Mouse (Mus musculus) liver, postnatal 0 days (tissue): ENCODE results near the gene Cpm. TPM values are rescaled to one million over a fixed set of nuclear protein-coding genes. Genes with fewer than 3 reads are reported as not detected.

Experiments
- ATAC-seq: fragments of 200-750 bp; cut with Nextera tagmentation; 2 replicates; pipeline ENCODE4 v1.8.0; 2017; ENCODE audit warnings: mild to moderate bottlenecking, moderate library complexity
- DNase-seq: peaks from one replicate; pipeline ENCODE4 v3.0.0-alpha.2; 2016
- H3K27ac ChIP-seq: fragments of 300-500 bp; sonication (generic); 2 replicates; pipeline ENCODE4 v1.5.1; 2014; ENCODE audit warnings: antibody characterized with exemption, moderate library complexity, mild to moderate bottlenecking, low read depth
- H3K27me3 ChIP-seq: fragments of 300-500 bp; sonication (generic); 2 replicates; pipeline ENCODE4 v1.6.1; 2014; ENCODE audit warnings: low read length, control low read depth, mixed read lengths; ENCODE audit not compliant: insufficient read depth
- H3K36me3 ChIP-seq: fragments of 300-500 bp; sonication (generic); replicated peaks from 2 replicates; pipeline ENCODE4 v1.6.1; 2014; ENCODE audit warnings: mild to moderate bottlenecking, control low read depth, low read length, moderate library complexity, mixed read lengths; ENCODE audit not compliant: insufficient read depth
- H3K4me1 ChIP-seq: fragments of 300-500 bp; sonication (generic); 2 replicates; pipeline ENCODE4 v1.6.1; 2014; ENCODE audit warnings: antibody characterized with exemption, mild to moderate bottlenecking, control low read depth; ENCODE audit not compliant: insufficient read depth
- H3K4me2 ChIP-seq: fragments of 300-500 bp; sonication (generic); 2 replicates; pipeline ENCODE4 v1.6.1; 2014; ENCODE audit warnings: low read depth, mild to moderate bottlenecking, low read length, moderate library complexity, mixed read lengths
- H3K4me3 ChIP-seq: fragments of 300-500 bp; sonication (generic); 2 replicates; pipeline ENCODE4 v1.5.1; 2014; ENCODE audit warnings: low read depth, low read length
- H3K9ac ChIP-seq: fragments of 300-500 bp; sonication (generic); replicated peaks from 2 replicates; pipeline ENCODE4 v1.6.1; 2014; ENCODE audit warnings: mild to moderate bottlenecking, moderate library complexity
- H3K9me3 ChIP-seq: fragments of 300-500 bp; sonication (generic); 2 replicates; pipeline ENCODE4 v1.6.1; 2016; ENCODE audit warnings: mild to moderate bottlenecking, control low read depth, low read length, mixed read lengths
- CTCF ChIP-seq: sonication (generic); IDR thresholded peaks from 2 replicates; pipeline ENCODE4 v1.5.1; 2016; ENCODE audit warnings: antibody characterized with exemption, low read depth
- EP300 ChIP-seq: IDR thresholded peaks from 2 replicates; pipeline ENCODE4 v1.6.1; 2016; ENCODE audit warnings: antibody characterized with exemption, low read depth, mild to moderate bottlenecking
- WGBS: fragments of 180-500 bp; shearing (Covaris S2); extraction: QIAGEN DNeasy Blood & Tissue Kit; methylation state at CpG from one replicate; pipeline ENCODE4 v1.1.7; 2014; ENCODE audit not compliant: insufficient replicate concordance; 5-methylcytosine and 5-hydroxymethylcytosine counted together
- polyA plus RNA-seq: library from polyadenylated mRNA; unstranded; fragments of >200 nt; fragmentation: Nextera tagmentation; extraction: Ambion mirVana; gene quantifications from 2 replicates; pipeline ENCODE4 v1.2.1, GENCODE M21; 2015

Cpm gene
- polyA plus RNA-seq, 1 experiment from 2014 or later: 7.0 TPM

- H3K27me3 ChIP-seq: no peaks in the 10 kb centered on the region
- no peaks in the 10 kb centered on the region for H3K36me3 ChIP-seq
- ATAC-seq (no peak), DNase-seq (no peak)
- H3K4me3 ChIP-seq: no peak overlapping the region
- no peaks in the 10 kb centered on the region for H3K9me3 ChIP-seq
- H3K27ac ChIP-seq: no peak overlapping the region
- TF ChIP-seq EP300: no peak
- TF ChIP-seq CTCF: no peak
- WGBS: 62% methylated on average over 15 of the region's 15 CpGs
- H3K4me2 ChIP-seq: no peak overlapping the region
- H3K9ac ChIP-seq: no peak overlapping the region
- no peaks in the 10 kb centered on the region for H3K4me1 ChIP-seq
Observed at GRCm38 (mm10) chr10:117605283-117606243, 23.7 kb upstream of the Cpm start.

DNA sequence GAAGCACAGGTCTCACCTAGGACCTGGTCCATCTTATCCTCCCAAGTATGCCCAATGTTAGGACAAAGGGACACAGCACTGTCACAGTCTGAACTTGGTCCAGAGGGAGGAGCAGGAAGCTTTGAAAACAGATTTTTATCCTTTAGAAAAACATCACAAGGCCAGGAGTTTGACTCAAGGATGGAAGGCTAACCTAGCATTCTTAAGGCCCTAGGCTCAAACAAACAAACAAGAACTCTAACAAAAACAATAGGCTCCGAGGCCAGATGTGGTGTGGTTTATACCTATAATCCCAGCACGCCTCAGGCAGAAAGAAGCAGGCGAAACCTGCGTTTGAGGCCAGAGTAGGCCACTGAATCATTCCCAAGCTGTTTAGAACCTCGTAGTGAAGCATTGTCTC is 22.9 kb upstream of the Cpm start:
- Histone ChIP-seq H3K9me3 (no peaks in the 10 kb centered on the region), H3K4me2 (no peak overlapping the region), H3K36me3 (no peaks in the 10 kb centered on the region), H3K9ac (no peak overlapping the region), H3K4me1 (no peaks in the 10 kb centered on the region), H3K27me3 (no peaks in the 10 kb centered on the region), H3K27ac (no peak overlapping the region), H3K4me3 (no peak overlapping the region)
- ATAC-seq (no peak), DNase-seq (no peak)
- 79% methylated on average over 5 of the region's 5 CpGs for WGBS
- TF ChIP-seq CTCF (no peak), EP300 (no peak)

GRCm38 (mm10) chr10:117607051-117607803 is 22.1 kb upstream of the Cpm start:
- no peak overlapping the region for H3K9ac ChIP-seq
- WGBS: 81% methylated on average over 20 of the region's 20 CpGs
- no peak overlapping the region for H3K4me3 ChIP-seq
- DNase-seq (no peak), ATAC-seq (no peak)
- H3K9me3 ChIP-seq: no peaks in the 10 kb centered on the region
- H3K4me2 ChIP-seq: no peak overlapping the region
- H3K27ac ChIP-seq: no peak overlapping the region
- no peaks in the 10 kb centered on the region for H3K27me3 ChIP-seq
- H3K36me3 ChIP-seq: no peaks in the 10 kb centered on the region
- TF ChIP-seq CTCF (no peak), EP300 (no peak)
- no peaks in the 10 kb centered on the region for H3K4me1 ChIP-seq

- Histone ChIP-seq H3K4me3 (no peak overlapping the region), H3K4me1 (no peaks in the 10 kb centered on the region), H3K9ac (no peak overlapping the region), H3K4me2 (no peak overlapping the region), H3K27ac (no peak overlapping the region), H3K27me3 (no peaks in the 10 kb centered on the region), H3K36me3 (no peaks in the 10 kb centered on the region), H3K9me3 (no peaks in the 10 kb centered on the region)
- ATAC-seq (no peak), DNase-seq (no peak)
- WGBS: 86% methylated on average over 10 of the region's 10 CpGs
- no peak for TF ChIP-seq EP300
- no peak for TF ChIP-seq CTCF
Observed at GRCm38 (mm10) chr10:117607804-117608279, 21.5 kb upstream of the Cpm start.

GRCm38 (mm10) chr10:117608487-117608886 is 20.8 kb upstream of the Cpm start:
- H3K27me3 ChIP-seq: no peaks in the 10 kb centered on the region
- no peaks in the 10 kb centered on the region for H3K4me1 ChIP-seq
- no peaks in the 10 kb centered on the region for H3K9me3 ChIP-seq
- H3K4me3 ChIP-seq: no peak overlapping the region
- no peak for ATAC-seq
- H3K36me3 ChIP-seq: no peaks in the 10 kb centered on the region
- no peak overlapping the region for H3K9ac ChIP-seq
- TF ChIP-seq CTCF: no peak
- no peak for TF ChIP-seq EP300
- 76% methylated on average over 7 of the region's 7 CpGs for WGBS
- DNase-seq: no peak
- no peak overlapping the region for H3K27ac ChIP-seq
- no peak overlapping the region for H3K4me2 ChIP-seq

DNA sequence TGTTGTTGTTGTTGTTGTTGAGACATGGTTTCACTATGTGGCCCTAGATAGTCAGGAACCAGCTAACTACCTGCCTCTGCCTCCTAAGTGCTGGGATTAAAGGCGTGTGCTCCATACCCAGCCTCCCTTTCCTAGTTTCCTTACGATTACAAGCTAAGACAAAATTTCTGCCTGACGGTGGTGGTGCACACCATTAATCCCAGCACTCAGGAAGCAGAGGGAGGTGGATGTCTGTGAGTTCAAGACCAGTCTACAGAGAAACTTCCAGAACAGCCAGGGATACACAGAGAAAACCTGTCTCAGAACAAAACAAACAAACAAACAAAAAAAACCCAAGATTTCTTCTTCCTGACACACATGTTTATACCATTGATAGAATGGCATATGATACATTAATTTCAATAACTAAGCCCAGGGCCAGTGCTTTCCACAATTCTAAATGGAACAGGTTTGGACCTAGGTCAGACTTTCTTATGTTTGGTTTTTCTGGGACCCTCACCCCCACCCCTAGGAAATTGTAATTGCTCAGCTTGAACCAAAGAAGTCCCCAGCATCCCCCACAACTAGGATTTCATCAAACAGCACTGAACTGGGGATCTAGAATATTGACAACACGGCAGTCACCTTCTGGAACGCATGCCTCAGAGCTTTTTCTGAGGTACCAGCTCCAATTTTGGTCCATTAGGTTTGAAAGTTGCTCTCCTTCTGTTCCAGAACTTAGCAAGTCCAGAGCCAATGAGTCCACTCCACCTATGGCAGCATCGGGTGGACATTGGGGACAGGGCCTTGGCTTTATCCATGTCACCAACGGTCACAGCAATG is 20.1 kb upstream of the Cpm start:
- H3K9ac ChIP-seq: no peak overlapping the region
- 81% methylated on average over 7 of the region's 7 CpGs for WGBS
- H3K27ac ChIP-seq: no peak overlapping the region
- H3K4me1 ChIP-seq: no peaks in the 10 kb centered on the region
- no peak for DNase-seq
- H3K4me3 ChIP-seq: no peak overlapping the region
- no peaks in the 10 kb centered on the region for H3K27me3 ChIP-seq
- TF ChIP-seq EP300 (no peak), CTCF (no peak)
- no peak overlapping the region for H3K4me2 ChIP-seq
- ATAC-seq: no peak
- no peaks in the 10 kb centered on the region for H3K36me3 ChIP-seq
- H3K9me3 ChIP-seq: no peaks in the 10 kb centered on the region
